Mouse (Mus musculus) heart, embryonic 12.5 days (tissue): ENCODE measurements around the gene Idi2. TPM values are rescaled to one million over a fixed set of nuclear protein-coding genes. Genes with fewer than 3 reads are reported as not detected.
A peak's percentile ranks its signal among the peaks of the same experiment; 100 is the strongest.
"Not testable (repeated sequence)": the region's sequence is repeated elsewhere in the genome, so short reads cannot be mapped to it uniquely, and the experiment has no call there.

Experiments used
- ATAC-seq: fragments of 200-750 bp; cut with Nextera tagmentation; 2 replicates; pipeline ENCODE4 v1.8.0; 2017; ENCODE audit warnings: moderate TSS enrichment, moderate library complexity; ENCODE audit not compliant: insufficient number of reproducible peaks, low FRiP score
- H3K27ac ChIP-seq: fragments of 300-500 bp; sonication (generic); 2 replicates; pipeline ENCODE4 v1.5.1; 2016; ENCODE audit warnings: mild to moderate bottlenecking, moderate library complexity; ENCODE audit not compliant: poor library complexity, severe bottlenecking
- H3K27me3 ChIP-seq: fragments of 300-500 bp; sonication (generic); replicated peaks from 2 replicates; pipeline ENCODE4 v1.6.1; 2016; ENCODE audit warnings: mild to moderate bottlenecking, moderate library complexity
- H3K36me3 ChIP-seq: fragments of 300-500 bp; sonication (generic); 2 replicates; pipeline ENCODE4 v1.6.1; 2016; ENCODE audit warnings: mild to moderate bottlenecking, moderate library complexity
- H3K4me1 ChIP-seq: fragments of 300-500 bp; sonication (generic); replicated peaks from 2 replicates; pipeline ENCODE4 v1.6.1; 2016; ENCODE audit warnings: mild to moderate bottlenecking
- H3K4me2 ChIP-seq: fragments of 300-500 bp; sonication (generic); 2 replicates; pipeline ENCODE4 v1.6.1; 2016; ENCODE audit warnings: mild to moderate bottlenecking, moderate library complexity
- H3K4me3 ChIP-seq: fragments of 300-500 bp; sonication (generic); 2 replicates; pipeline ENCODE4 v1.5.1; 2016; ENCODE audit warnings: mild to moderate bottlenecking
- H3K9ac ChIP-seq: fragments of 300-500 bp; sonication (generic); 2 replicates; pipeline ENCODE4 v1.6.1; 2016; ENCODE audit warnings: mild to moderate bottlenecking, moderate library complexity
- H3K9me3 ChIP-seq: fragments of 300-500 bp; sonication (generic); replicated peaks from 2 replicates; pipeline ENCODE4 v1.6.1; 2016; ENCODE audit warnings: mild to moderate bottlenecking, moderate library complexity
- WGBS: fragments of 180-500 bp; shearing (Covaris S2); methylation state at CpG from one replicate; pipeline ENCODE4 v1.1.7; 2016; 5-methylcytosine and 5-hydroxymethylcytosine counted together
- polyA plus RNA-seq: library from polyadenylated mRNA; unstranded; fragments of >200 nt; fragmentation: Nextera tagmentation; extraction: Ambion mirVana; gene quantifications from 2 replicates; pipeline ENCODE4 v1.2.1, GENCODE M21; 2016

Idi2 gene
- polyA plus RNA-seq, 1 experiment from 2014 or later: not detected

DNA sequence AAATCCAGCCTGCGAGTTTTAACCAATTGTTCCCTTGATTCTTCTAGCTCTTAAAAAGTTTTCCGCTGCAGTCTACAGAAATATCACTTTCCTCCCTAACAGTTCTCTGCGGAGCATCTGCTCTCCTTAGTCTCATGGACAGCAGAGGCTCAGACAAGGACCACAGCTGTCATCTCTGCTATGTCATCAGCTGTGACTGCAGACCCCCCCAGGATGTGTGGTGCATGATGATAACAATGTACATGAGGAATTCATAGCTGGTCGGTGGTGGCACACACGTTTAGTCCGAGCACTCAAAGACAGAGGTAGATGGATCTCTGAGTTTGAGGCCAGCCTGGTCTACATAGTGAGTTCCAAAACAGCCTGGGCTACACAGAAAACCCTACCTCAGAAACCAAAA, 6.9 kb downstream of the Idi2 start:
- H3K4me1 ChIP-seq, H3K4me2 ChIP-seq, H3K4me3 ChIP-seq, H3K9me3 ChIP-seq, H3K27me3 ChIP-seq, H3K27ac ChIP-seq, ATAC-seq, H3K9ac ChIP-seq, H3K36me3 ChIP-seq: not testable (repeated sequence)
- WGBS: 67% methylated on average over 5 of the region's 6 CpGs

DNA sequence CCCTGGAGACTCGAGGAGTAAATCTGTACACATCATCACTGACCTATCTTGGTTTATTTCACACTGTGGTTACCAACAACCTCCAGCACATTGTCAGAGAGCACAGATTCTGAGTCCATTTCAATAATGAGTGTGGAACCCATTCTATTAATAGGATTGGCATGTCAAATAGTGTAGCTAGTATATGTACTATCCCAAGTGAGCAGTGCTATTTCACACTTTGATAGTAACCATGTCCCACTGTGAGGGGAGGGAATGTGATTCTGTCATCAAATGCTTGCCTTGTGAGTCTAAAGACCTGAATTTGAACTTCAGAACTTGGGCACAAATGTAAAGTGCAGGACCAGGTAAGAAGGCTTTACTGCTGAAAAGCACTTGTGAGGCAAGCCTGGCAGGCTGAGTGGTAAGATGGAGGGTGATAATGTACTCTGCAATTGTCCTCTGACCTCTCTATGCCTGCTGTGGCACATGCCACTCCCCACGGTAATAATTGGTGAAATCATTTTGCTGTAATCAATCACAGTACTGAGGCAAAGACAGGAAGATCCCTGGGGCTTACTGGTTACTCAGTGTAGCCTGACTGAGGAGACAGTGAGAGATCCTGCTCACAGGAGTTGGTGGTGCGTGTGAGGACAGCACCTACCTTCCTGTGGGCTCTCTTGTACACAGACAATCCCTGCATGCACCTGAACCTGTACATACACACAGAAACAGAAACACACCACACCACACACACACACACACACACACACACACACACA, 8.6 kb downstream of the Idi2 start:
- not testable (repeated sequence) for H3K27me3 ChIP-seq, H3K9me3 ChIP-seq, H3K4me3 ChIP-seq, H3K9ac ChIP-seq, H3K36me3 ChIP-seq, H3K4me2 ChIP-seq, ATAC-seq, H3K4me1 ChIP-seq, H3K27ac ChIP-seq
- 52% methylated on average over 3 of the region's 3 CpGs for WGBS

DNA sequence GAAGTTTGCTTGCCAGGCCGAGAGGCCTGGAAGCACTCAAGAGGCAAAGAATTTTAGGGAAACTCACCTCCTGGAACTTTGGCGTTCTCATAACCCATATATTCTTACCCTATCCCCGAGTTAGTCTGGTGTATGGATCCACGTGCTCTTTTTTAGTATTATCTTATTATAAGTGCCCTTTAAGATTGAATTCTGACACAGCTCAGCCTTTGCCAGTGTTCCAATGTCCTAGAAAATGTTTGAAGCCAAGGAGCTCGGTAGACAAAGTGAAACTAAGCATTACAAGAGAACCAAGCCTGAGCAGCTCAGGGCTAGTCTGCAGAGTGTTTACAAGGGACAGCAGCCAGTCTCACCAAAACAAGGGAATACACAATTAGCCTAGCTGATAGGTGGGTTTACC, 9.6 kb downstream of the Idi2 start:
- H3K27ac ChIP-seq, H3K27me3 ChIP-seq, ATAC-seq, H3K9ac ChIP-seq, H3K9me3 ChIP-seq, H3K4me3 ChIP-seq, H3K4me1 ChIP-seq, H3K4me2 ChIP-seq: not testable (repeated sequence)
- peaks cover 16% of the 10 kb centered on the region; the same call in 1 of the 2 replicates for H3K36me3 ChIP-seq
- WGBS: 29% methylated on average over 5 of the region's 5 CpGs

DNA sequence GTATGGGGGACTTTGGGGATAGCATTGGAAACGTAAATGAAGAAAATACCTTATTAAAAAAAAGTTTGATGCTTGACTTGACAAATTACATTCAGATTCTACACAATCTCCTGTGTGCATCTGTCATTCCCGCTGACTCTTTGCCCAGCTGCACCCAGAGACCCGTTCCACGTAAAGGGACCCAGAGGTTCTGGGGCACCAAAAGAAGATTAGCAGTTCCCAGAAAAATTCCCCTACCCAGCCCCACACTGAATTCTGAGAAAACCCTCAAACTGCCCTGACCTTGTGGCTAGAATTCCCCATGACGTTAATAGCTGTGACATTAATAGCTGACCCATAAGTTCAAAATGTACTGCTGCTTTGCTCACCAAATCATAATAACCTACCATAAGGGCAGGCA, 12.6 kb downstream of the Idi2 start:
- Histone ChIP-seq H3K4me3 (no peak overlapping the region), H3K27me3 (no peaks in the 10 kb centered on the region), H3K9me3 (no peaks in the 10 kb centered on the region), H3K4me1 (0 out of 2 replicates have a peak, but pooled peaks cover 4% of the 10 kb centered on the region), H3K4me2 (no peak overlapping the region), H3K9ac (no peak overlapping the region), H3K27ac (no peak overlapping the region), H3K36me3 (peaks cover 39% of the 10 kb centered on the region)
- no peak for ATAC-seq
- 87% methylated on average over 5 of the region's 5 CpGs for WGBS

DNA sequence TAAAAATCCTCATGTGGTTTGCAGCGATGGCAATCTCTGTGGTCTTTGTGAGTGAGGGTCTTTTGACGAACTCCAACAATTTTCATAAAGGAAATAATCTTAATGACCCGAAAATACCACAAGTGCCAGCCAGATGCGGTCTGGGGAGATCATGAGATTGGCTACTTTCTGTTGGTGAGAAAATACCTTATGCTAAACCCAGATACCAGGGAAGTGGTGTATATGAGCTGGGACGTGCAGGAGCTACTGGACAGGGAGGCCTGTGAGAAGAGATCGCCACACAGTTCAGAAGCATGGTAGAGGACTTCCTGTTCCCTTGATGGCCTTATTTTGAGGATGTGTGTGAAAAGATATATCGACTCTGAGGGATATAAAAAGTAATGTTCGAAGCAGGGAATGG, 15.1 kb downstream of the Idi2 start:
- Histone ChIP-seq H3K36me3 (peaks cover 54% of the 10 kb centered on the region), H3K4me3 (no peak overlapping the region), H3K27ac (no peak overlapping the region), H3K4me2 (no peak overlapping the region), H3K9me3 (no peaks in the 10 kb centered on the region), H3K9ac (no peak overlapping the region), H3K27me3 (no peaks in the 10 kb centered on the region), H3K4me1 (no peaks in the 10 kb centered on the region)
- ATAC-seq: no peak
- WGBS: 94% methylated on average over 8 of the region's 8 CpGs

DNA sequence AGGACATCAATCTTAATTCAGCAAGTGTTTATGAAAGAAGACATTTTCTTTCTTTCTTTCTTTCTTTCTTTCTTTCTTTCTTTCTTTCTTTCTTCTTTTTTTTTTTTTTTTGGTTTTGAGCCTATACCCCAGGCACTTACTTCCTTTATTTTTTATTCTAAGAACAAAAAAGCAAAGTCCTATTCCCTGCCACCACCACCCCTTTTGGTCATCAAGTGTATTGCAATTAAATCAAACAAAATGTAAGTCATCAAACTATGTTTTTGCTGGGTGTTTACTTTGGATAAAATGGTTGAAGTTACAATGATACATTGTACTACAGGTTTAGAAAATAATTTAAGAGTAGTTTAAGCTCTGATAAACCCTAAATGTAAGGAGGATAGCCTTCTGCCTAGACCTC, 19.7 kb downstream of the Idi2 start:
- no peak for ATAC-seq

DNA sequence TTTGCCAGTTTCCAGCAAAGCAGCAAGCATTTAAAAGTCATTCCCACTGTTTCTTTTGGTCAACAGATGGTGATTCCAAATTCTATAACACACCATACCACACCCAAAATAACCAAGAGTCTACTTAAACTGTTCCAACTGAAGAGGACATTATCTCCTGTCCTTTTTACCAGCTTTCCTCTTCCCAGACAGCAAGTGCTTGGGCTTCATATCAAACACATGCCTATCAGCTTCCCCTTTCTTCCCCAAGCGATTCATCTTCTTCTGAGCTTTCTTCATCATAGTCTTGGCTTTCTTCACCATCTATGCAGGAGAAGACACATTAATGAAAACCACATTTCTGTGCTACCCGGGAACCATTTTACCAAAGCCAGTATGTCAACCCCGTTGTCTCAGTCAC, 20.3 kb downstream of the Idi2 start:
- 92% methylated on average over 3 of the region's 3 CpGs for WGBS
- H3K36me3 ChIP-seq: peaks cover 83% of the 10 kb centered on the region

More for the DNA sequence above, 19.7 kb downstream of the Idi2 start:
- no peak overlapping the region for H3K9ac ChIP-seq
- no peak overlapping the region for H3K4me2 ChIP-seq
- H3K36me3 ChIP-seq: peaks cover 83% of the 10 kb centered on the region
- no peaks in the 10 kb centered on the region for H3K9me3 ChIP-seq
- no peaks in the 10 kb centered on the region for H3K4me1 ChIP-seq
- H3K27ac ChIP-seq: no peak overlapping the region
- no peak overlapping the region for H3K4me3 ChIP-seq
- H3K27me3 ChIP-seq: no peaks in the 10 kb centered on the region

DNA sequence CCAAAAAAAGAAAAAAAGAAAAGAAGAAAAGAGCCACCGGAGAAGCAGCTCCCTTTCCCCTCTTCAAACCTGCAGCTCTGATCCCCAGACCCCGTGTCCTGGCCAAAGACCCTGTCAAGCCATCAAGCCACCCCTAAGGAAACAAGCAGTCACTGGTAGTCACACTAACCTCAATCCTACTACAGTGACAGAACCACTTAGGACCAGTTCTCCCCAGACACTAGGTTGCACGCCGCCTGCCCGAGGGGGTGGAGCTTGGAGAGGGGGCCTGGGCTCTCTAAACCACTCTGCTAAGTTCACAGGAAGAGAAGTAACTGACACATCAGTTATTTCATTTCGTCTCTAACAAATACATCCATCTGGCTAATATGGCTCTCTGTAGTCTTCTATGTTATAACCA, 39.6 kb downstream of the Idi2 start:
- Histone ChIP-seq H3K36me3 (peaks cover 43% of the 10 kb centered on the region), H3K4me3 (no peak overlapping the region), H3K9me3 (no peaks in the 10 kb centered on the region), H3K27me3 (no peaks in the 10 kb centered on the region), H3K4me1 (peaks cover 8% of the 10 kb centered on the region), H3K27ac (no peak overlapping the region), H3K9ac (no peak overlapping the region), H3K4me2 (no peak overlapping the region)
- 86% methylated on average over 6 of the region's 6 CpGs for WGBS
- ATAC-seq: no peak

More for the DNA sequence above, 20.3 kb downstream of the Idi2 start:
- Histone ChIP-seq H3K4me2 (no peak overlapping the region), H3K27ac (no peak overlapping the region), H3K9me3 (no peaks in the 10 kb centered on the region), H3K4me3 (no peak overlapping the region), H3K9ac (no peak overlapping the region), H3K4me1 (no peaks in the 10 kb centered on the region), H3K27me3 (no peaks in the 10 kb centered on the region)
- no peak for ATAC-seq

DNA sequence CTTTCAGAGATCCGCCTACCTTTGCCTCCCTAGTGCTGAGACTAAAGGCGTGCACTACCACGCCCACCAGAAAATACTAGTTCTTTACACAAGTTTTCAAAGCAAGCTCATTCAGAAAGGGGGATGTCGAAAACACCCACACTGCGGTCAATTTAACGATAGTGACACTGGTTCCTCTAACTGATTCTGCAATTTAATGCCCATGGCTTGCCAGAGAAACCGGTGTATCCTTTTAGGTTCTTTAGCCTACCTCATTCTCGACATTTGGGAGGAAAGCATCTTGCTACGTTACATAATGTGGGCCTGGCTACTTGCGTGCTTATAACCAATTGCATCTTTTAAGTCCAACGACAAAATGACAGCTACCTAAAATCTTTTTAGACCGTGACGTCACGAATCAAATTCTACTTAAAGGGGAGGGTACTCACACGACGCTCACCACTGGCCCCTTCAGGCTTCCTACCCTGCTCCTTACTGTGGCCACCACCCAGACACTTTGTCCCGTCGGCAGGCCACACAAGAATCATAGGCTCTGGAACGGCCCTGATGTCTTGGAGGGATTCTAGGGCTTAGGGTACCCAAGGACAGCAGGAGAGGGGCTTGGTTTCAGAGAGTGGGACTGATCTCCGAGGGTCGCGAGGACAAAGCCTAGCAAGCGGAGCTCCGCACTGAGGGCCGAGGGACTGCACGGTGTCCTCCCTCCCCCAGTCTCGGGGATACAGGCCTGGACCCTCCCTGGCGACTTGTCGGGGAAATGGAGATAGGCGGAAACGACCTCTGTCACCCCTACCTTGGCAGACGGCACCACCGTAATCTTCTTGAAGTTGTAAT, 42.7 kb downstream of the Idi2 start:
- Histone ChIP-seq H3K4me3 (peak overlapping the region; percentile 95), H3K9me3 (no peaks in the 10 kb centered on the region), H3K4me1 (peaks cover 8% of the 10 kb centered on the region), H3K9ac (peak overlapping the region; percentile 88), H3K27me3 (no peaks in the 10 kb centered on the region), H3K36me3 (peaks cover 15% of the 10 kb centered on the region; the same call in 1 of the 2 replicates), H3K27ac (0 out of 2 replicates have a peak overlapping the region, but pooled peaks have one; percentile 36), H3K4me2 (peak overlapping the region; percentile 83)
- 4% methylated on average over 33 of the region's 33 CpGs for WGBS
- ATAC-seq: peak; percentile 54

DNA sequence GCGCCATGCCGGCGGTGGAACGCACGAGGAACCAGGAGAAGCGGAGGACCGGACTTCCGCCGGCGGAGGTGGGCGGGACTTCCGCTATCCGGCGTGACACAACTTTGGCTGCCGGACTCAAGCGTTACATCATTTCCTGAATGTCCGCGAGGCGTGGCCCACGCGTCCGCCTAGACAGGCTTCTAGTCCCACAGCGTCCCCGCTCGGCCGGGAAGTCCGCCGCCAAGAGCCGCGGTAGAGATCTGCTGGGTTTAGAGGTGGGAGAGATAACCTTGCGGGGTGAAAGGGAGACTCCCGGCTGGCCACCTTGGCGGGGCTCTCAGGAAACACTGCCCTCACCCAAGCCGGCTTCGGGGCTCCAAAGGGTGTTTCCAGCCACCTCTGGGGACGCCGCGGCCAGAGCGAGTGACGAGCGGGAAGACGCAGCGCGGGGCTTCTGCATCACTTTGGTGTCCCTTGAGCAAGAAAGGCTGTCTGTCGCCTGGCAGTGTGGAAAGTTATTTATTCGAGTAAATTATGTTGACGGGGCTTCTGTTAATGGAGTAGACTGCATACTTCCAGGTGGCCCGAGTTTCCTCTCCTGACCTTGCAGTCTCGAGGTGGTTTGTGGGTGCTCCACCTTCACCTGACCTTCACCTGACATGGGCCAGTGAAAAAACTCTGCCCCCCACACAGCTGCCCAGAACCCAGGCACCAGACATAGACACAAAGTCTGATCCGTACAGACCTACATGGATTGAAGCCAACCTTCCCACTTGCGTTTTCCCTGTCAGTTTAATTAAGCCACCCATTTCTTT, 43.5 kb downstream of the Idi2 start, which contains the start of gene Gtpbp4:
Gtpbp4 (minus strand) TSS at position 94 of the 797 bp plus-strand sequence.
- Histone ChIP-seq H3K36me3 (peaks cover 8% of the 10 kb centered on the region; the same call in 1 of the 2 replicates), H3K4me3 (peak within 1 kb of the TSS; percentile 95), H3K27me3 (no peaks in the 10 kb centered on the region), H3K4me2 (peak within 1 kb of the TSS; percentile 83), H3K4me1 (peaks cover 8% of the 10 kb centered on the region), H3K27ac (peak within 1 kb of the TSS; percentile 93), H3K9ac (peak within 1 kb of the TSS; percentile 94), H3K9me3 (no peaks in the 10 kb centered on the region)
- 1% methylated on average over 51 of the region's 51 CpGs for WGBS
- peak; percentile 98 for ATAC-seq

DNA sequence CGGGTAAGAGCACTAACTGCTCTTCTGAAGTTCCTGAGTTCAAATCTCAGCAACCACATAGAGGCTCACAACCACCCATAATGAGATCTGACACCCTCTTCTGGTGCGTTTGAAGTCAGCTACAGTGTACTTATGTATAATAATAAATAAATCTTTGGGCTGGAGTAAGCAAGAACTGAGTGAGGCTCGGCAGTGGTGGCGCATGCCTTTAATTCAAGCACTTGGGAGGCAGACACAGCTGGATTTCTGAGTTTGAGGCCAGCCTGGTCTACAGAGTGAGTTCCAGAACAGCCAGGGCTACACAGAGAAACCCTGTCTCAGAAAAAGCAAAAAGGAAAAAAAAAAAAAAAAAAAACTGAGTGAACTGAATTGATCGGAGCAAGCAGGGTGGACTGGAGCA, 44.6 kb downstream of the Idi2 start:
- 83% methylated on average over 5 of the region's 5 CpGs for WGBS
- H3K9me3 ChIP-seq, H3K27me3 ChIP-seq, ATAC-seq, H3K4me2 ChIP-seq, H3K36me3 ChIP-seq, H3K4me1 ChIP-seq, H3K9ac ChIP-seq, H3K4me3 ChIP-seq, H3K27ac ChIP-seq: not testable (repeated sequence)
